Mouse (Mus musculus) ovary, adult 18-20 months (tissue): ENCODE results near the gene Fgf23.

Experiments
- DNase-seq: peaks from one replicate; pipeline ENCODE4 v3.0.0; 2022; ENCODE audit warnings: low spot score, mixed read lengths

Fgf23 gene

DNA sequence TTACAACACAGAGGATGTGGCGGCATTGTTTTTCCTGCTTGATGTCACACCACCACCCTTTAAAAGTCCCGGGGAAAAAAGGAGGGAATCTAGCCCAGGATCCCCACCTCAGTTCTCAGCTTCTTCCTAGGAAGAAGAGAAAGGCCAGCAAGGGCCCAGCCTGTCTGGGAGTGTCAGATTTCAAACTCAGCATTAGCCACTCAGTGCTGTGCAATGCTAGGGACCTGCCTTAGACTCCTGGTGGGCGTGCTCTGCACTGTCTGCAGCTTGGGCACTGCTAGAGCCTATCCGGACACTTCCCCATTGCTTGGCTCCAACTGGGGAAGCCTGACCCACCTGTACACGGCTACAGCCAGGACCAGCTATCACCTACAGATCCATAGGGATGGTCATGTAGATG is at the start of gene Fgf23:
Fgf23 (plus strand) TSS at position 86 of the 400 bp plus-strand sequence.
- no peak for DNase-seq

DNA sequence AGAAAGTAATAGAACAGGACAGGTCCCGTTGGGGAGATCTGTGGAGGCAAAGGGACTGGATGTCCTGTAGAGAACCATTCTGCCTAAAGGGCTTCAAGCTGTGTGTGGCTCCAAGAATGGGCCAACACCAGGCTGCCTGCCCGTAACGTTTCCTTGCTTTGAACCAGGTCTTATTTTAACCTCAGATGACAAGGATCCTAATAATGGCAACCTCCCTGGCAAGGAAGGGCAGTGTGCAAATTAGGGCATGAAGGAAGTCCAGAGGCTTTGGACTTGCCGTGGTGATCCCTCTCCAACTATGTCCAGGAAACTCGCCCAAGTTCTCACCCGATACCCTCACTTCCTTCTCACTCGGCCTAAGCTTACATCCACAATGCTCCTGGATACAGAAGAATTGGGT is 47.9 kb upstream of the Fgf23 start:
- DNase-seq: no peak

DNA sequence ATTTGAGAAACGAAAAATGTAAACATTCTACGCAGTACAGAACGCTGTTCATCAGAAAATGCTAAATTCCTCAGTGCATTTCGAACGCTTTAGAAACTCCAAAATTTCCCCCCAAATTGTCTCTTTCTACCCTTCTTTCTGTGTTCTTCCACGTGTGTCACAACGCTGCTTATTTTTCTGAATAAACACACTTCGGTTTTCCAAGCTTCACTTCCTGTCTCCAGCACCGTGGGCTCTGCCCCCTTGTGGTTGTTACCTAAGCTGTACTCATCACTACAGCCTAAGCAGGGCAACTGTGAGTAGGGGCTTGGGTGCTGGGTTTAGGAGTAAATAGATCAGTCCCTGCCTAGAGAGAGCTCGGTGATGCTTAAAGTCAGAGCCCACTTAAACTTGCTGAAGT is 37.9 kb upstream of the Fgf23 start:
- no peak for DNase-seq

DNA sequence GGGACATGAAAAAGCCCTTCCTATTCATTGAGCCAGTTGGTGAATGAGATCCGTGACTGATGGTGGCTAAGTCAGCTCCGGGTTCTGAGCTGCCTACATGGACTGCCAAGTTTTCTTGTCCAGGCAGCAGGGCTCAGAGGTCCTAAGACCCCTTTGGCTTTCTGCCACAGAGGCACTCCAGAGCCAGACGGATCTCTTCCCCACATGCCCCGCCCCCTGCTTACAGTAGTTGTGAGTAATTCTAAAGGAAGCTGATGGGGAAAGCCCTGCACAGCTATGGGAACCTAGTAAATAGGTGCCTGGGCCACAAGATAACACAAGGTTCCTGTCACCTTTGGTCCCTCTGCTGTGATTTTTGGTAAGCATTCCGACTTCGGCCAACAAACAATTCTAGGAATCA is 27.8 kb upstream of the Fgf23 start:
- no peak for DNase-seq

DNA sequence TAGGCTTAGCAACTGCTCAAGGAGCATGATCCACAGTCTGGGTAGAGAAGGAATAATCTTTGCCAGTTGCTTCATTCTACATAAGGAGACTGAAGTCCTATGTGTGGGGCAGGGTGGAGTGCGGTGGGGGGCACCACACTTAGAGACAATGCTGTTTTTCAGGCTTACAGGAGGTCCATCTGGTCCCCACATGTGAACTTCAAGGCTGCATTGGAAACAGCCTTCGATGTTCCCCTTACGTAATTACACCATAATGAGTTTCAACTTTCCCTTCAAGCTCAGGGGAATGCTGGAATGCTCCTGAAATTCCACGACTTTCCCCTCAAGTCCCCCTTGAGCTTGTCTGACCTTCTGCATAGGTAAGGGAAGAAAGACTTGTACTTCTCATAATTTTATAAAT is 21.9 kb upstream of the Fgf23 start:
- DNase-seq: no peak

DNA sequence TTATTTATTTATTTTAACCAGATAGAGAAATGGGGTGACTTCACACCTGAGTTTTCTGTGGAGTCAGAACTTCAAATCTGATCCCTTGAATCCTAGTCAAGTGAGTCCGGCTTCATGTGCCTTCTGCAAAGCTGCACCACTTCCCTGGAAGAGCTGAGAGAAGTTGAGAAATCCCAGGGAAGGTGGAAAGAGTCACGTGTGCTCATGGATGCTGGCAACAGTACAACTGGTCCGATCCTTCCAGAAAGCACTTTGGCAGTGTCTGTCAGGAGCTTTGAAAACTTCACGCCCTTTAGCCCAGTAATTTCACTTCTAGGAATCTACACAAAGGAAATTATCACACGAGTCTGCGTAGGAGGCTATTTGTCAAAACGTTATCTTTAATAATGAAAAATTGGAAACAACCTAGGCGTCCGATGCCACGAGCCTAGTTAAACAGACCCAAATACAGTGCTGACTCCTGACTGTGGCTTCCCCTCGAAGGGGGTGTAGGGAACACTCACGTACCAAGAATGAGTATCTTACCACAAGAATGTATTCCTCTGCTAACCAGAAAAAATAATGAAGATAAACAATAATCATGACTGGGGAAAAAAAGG is 15.6 kb upstream of the Fgf23 start:
- peak; percentile 20 for DNase-seq

DNA sequence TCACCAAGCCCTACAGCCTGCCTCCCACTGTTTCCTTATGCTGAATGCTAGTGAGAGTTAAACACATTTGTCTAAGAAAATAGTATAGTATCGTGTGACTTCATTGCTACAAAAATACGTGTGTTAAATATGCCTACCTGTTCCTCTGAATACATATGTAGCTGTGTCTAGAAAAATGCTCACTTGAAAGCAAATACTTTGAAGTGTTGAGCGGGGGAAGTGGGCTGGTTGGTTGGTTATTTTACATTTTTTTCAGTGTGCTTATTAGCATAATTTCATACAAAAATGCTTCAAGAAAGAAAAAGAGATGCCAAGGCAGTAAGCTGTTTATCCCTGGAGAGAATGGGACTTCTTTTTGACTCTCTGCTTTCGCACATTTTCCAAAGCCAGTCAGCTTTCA is 12.7 kb upstream of the Fgf23 start:
- no peak for DNase-seq

DNA sequence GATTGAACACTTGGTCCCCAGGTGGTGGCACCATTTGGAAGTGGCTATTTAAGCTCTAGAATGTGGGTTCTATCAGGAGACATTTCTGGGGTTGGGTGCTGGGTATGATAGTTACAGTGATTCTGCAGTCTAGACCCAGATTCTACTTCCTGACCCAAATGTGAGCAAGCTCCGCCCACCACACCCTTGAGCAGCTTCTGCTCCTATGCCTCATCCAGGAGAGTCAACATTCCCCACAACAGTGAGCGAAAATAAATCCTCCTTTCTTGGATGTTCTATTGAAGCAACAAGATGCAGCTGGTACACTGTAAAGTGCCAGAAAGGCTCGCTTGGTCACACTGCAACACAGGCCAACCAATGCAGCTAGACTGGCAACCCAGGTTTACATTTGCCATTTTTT is 8.8 kb upstream of the Fgf23 start:
- no peak for DNase-seq

DNA sequence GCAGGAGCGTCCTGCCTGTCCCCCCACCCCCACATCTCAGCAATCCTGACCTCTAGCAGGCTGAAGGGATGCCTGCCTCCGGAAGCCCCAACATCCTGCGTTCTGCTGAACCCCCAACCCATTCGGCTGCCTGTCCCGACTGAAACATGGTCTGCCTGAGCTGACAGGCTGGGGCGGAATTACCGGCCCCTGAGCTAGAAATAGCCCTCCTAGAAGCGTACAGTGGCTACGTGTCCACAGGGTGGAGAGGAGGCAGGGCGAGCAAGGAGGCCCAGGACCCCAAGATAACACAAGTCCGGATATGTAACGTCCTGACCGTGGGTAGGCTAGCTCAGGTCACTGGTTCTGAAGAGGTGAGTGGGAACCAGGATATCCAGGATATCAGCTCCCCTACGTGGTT is 7.9 kb upstream of the Fgf23 start:
- no peak for DNase-seq

DNA sequence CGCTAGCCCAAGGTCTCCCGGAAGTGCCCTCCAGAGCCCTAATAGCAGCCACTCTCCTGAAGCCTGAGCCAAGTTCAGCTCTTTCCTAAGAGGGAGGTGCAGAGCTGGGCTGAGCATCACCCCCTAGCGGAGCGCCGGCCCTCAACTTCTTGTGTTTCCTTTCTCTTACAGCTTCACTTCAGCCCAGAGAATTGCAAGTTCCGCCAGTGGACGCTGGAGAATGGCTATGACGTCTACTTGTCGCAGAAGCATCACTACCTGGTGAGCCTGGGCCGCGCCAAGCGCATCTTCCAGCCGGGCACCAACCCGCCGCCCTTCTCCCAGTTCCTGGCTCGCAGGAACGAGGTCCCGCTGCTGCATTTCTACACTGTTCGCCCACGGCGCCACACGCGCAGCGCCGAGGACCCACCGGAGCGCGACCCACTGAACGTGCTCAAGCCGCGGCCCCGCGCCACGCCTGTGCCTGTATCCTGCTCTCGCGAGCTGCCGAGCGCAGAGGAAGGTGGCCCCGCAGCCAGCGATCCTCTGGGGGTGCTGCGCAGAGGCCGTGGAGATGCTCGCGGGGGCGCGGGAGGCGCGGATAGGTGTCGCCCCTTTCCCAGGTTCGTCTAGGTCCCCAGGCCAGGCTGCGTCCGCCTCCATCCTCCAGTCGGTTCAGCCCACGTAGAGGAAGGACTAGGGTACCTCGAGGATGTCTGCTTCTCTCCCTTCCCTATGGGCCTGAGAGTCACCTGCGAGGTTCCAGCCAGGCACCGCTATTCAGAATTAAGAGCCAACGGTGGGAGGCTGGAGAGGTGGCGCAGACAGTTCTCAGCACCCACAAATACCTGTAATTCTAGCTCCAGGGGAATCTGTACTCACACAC is 7.4 kb downstream of the Fgf23 start:
- peak; percentile 47 for DNase-seq

DNA sequence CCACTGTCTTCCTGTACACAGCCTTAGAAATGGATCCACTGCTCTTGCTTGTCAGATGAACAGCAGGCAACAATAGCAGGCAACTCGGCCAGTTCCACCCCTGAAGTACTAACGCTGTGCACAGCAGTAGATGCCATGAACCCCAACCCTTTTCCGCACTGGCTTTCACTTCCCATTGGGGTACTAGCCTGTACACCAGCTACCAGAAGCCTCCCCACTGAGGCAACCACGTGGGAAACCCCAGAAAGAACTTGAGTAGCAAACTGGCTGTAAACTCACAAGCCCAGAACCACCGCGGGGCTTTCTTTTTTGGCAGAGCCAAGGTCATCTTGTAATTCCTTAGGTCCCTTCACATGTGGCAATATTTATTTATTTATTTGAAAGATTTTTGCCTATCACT is 9.1 kb downstream of the Fgf23 start:
- DNase-seq: no peak

DNA sequence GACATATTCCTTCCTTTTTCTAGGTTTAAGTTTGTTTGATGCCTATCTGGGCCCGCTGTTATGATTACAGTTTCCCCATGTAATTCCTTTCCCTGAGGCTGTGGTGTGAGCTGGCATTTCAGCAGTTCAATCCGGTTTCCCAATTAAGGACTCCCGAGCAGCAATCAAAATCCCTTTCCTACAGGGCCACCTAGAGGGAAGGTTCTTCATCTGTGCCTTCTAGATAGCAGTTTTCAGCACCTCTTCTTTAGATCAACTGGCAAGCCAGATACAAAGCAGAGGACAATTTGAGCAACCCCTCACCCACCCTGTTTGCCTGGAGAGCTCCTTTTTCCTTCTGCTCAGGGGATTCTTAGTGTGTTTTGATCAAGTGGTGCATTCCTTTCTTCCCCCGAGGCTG is 14.0 kb downstream of the Fgf23 start:
- no peak for DNase-seq

DNA sequence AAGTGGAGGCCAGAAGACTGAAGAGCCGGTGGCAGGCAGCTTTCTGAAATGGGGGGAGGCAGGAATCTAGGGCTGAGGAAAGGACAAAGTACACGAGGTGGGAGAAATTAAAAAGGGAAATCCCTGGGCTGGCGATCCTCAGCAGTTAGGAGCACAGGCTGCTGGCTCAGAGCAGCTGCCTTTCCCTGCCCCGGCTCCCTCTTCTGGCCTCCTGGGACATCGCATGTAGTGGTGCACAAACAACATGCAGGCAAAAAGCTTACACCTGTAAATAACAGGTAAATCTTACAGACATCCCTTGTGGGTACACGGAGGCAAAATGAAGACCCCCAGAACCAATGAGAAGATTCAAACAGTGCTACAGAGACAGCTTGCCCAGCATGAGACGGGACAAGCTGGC is 21.9 kb downstream of the Fgf23 start:
- DNase-seq: no peak

DNA sequence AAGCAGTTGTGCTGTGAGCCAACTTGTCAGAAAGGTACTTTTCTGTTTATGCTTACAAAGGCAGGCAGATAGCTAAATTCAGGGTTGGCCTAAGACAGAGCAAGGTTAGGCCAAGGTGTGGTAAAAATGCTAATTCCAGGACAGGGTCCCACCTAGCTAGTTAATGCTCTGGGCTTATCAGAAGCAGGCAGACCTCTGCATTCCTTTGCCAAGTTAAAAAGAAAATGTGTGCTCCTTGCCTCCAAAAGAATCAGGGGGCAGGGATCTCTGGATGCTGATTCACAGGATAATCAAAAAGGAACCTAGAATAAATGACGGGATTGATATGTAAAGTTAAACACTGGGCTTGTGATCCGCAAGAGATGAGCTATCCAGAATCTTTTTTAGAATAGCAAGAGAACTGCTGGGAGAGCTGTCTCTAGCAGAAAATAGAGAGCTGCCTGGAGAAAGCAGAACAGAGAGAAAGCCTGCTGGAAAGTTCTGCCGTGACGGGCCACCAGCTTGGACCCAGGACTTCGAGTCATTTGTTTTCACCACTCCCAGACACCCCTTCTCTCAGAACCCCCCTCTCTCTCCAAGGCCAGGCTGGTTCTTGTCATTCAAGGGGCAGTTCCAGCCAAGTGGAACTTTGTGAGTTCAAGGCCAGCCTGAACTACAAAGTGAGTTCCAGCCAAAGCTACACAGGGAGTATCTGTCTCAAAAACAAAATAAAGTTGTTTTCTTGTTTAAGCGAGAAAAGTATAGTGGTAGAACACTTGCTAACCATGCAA is 31.0 kb downstream of the Fgf23 start:
- peak; percentile 8 for DNase-seq

DNA sequence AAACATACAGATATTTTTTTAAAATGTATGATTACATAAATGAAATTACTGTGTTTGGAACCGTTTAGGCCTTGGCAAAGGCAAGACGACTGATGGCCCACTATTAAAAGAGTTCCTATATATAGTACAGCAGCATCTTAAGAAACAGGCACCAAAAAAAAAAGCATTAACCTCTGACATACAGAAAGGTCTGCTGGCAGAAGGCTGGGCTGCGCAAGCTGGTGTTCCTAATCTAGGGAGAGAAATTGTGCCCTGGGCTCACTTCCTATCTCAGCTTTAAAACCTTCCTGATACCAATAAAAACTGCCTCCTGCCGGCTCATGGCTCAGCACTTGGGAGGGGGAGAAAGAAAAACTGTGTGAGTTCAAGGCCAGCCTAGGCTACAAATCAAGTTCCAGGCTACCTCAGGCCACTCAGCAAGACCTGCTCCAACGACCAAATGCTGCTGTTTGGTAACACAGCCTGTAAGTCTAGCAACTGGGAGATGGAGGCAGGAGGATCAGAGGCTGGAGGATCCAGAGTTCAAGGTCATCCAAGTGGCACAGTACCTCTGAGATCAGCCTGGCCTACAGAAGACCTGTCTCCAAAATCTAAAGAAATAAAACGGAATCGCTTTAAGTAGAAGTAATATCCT is 31.8 kb downstream of the Fgf23 start:
- DNase-seq: no peak

DNA sequence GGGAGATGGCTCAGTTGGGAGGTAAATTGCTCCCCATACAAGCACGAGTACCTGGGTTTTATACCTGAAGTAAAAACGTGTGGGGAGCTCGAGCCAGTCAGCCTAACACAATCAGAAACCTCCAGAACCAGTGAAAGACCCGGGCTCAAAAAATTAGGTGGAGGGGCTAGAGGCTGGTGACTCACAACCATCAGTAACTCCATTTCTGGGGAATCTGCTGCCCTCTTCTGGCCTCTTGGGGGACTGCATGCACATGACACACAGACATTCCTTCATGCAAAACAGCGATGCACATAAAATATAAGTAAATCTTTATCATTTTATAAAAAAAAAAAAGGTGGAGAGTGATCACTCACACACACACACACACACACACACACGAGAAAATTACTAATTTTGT is 32.4 kb downstream of the Fgf23 start:
- DNase-seq: no peak

DNA sequence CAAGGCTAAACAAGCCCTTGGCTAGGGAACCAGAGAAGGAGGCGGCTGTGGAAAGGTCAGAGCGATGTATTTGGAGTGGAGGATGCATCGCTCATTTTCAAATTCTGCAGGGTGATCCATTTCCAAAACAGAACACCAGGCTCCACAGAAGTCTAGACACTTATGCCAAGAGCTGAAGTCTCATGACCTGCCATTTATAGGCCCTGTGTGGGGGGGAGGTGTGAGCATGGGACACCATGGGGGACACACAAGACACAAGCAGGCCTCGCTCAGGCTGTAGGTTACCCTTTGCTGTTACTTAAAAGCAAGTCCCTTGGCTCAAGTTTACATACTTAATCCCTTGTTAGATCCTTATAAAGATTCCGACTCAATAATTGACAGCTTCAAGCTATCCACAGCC is 33.5 kb downstream of the Fgf23 start:
- DNase-seq: no peak

DNA sequence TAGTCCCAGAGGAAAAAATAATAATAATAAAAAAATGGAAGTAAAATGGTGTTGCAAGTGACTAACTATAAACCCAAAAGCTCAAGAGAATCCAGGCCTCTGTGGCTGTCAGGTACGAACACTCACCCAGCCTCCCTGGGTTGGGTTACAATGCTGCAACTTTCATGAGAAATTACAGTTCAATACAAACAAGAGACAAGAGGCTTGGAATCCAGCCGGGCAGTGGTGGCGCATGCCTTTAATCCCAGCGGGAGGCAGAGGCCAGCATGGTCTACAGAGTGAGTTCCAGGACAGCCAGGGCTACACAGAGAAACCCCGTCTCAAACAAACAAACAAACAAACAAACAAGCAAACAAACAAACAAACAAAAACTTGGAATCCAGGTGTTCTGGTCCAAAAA is 34.0 kb downstream of the Fgf23 start:
- DNase-seq: no peak

DNA sequence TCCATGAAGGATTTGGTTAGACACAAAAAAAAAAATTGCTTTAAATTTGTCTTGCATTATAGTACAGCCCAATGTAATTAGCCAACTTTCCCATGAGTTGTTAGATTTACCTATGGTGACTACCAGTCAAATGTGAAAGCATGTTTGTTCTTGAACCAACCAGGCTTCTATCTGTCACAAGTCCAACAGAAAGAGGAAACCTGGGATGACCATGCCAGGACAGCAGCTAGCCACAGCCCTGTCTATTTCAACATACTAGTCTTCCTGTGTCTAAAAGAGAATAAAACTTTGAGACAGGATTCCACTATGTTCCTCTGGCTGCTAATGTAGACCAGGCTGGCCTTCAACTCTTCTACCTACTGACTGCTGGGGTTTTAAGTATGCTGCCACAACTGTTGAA is 34.7 kb downstream of the Fgf23 start:
- DNase-seq: no peak

DNA sequence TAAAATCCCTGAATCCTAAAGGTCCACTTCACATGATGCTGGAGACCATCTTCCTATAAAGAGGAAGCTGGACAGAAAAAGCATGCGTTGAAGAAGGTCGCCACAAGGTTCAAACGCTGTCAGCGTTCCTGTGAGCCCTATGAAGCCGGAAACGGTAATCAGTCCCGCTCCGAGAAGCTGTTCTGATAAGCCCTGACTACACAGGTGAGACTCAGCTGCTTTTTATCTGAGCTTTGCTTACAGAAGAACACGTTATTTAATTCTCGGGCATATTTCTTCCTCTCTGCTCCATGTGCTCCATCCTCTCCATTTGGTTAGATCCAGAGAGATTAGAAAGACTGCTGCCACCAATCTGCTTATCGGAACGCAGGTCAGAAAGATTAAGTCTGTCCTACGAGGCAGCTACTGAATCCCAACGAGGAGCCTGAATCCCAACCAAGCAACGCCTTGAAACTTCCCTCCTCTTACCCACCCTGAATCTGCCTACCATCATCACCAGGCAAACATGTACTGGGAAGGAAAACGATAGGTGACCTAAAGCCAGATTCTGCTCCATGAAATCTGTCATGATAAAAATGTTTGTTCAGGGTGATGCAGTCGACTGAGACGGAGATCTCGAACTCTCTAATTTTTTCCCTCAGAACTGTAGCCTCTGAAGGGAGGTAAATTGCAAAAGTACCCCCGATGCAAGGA is 35.8 kb downstream of the Fgf23 start:
- DNase-seq: no peak

DNA sequence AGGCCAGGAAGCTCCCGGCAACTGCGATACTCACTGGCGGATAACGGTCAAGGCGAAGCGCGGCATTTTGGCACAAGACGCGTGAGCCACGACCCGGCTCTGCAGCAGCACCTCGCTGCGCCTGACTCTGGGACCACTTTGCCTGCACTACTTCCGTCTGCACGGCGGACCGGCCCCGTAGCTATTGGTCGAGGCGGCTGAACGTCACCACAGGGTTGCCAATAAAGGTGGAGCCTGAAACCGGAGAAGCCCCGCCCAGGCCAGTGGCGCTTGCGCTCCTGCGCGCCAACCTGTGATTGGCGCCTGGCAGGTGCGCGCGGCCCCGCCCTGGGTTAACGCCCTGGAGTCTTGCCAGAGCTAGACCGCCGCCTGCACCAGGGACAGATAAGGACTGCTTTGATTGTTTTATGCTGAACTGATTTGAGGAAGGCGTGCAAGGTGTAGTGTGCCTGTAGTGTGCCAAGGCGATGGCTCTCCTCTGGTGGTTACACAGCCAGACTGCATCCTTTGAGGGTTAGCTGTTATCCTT is 36.8 kb downstream of the Fgf23 start, which contains the start of gene Tigar:
Tigar (minus strand) TSS at position 156 of the 529 bp plus-strand sequence.
- DNase-seq: peak; percentile 90
